Mouse (Mus musculus) hindbrain, embryonic 12.5 days (tissue): ENCODE results near the gene Lipa. TPM values are rescaled to one million over a fixed set of nuclear protein-coding genes. Genes with fewer than 3 reads are reported as not detected.

ENCODE experiments used
- polyA plus RNA-seq: library from polyadenylated mRNA; unstranded; fragments of >200 nt; fragmentation: Nextera tagmentation; extraction: Ambion mirVana; gene quantifications from 2 replicates; pipeline ENCODE4 v1.2.1, GENCODE M21; 2016

Lipa gene
- polyA plus RNA-seq, 1 experiment from 2014 or later: 28.6 TPM

Other genes with a start within 250 kb of the Lipa start
- gene Fas, start 236.8 kb downstream of the Lipa start, polyA plus RNA-seq: 1.4 and 1.6 TPM in 2 replicates
- gene Ch25h, start 52.3 kb downstream of the Lipa start, polyA plus RNA-seq: 5.5 and 6.1 TPM in 2 replicates
- 4.2 and 4.8 TPM in 2 replicates for gene Ifit2, start 23.2 kb upstream of the Lipa start, polyA plus RNA-seq
- 0.31 and 0.63 TPM in 2 replicates for gene Ifit3, start 56.1 kb upstream of the Lipa start, polyA plus RNA-seq
- gene Ifit1bl1, start 74.5 kb upstream of the Lipa start, polyA plus RNA-seq: 0.34 and 0.46 TPM in 2 replicates
- gene Ifit3b, start 80.5 kb upstream of the Lipa start, polyA plus RNA-seq: not detected in 2 replicates
- 0.15 and 0.36 TPM in 2 replicates for gene Ifit1bl2, start 113.3 kb upstream of the Lipa start, polyA plus RNA-seq
- 0.17 and 0.41 TPM in 2 replicates for gene Ifit1, start 113.4 kb upstream of the Lipa start, polyA plus RNA-seq
- 2.5 and 3.3 TPM in 2 replicates for gene Slc16a12, start 219.8 kb upstream of the Lipa start, polyA plus RNA-seq